Comparison of ENCODE assay signal across 30 mouse cellular contexts in genomic region chr16:48323133-48323532, GRCm38 (mm10). TPM values are rescaled to one million over a fixed set of nuclear protein-coding genes. Genes with fewer than 3 reads are reported as not detected.
"Had no signal": no experiment of that assay in that cellular context is flagged by ENCODE, and none has a peak within 500 bp of the region (broad histone marks: within the 10 kb centered on the region; RNA-seq: fewer than 3 reads in every experiment).

No protein-coding gene starts in this region.

- H3K4me3 ChIP-seq: limb, embryonic 10.5 days; limb, embryonic 13.5 days; liver, embryonic 12.5 days; liver, embryonic 15.5 days; lung, embryonic 15.5 days; megakaryocyte, embryonic 14.5 days; midbrain, embryonic 10.5 days; midbrain, embryonic 13.5 days; neural tube, embryonic 12.5 days; neural tube, embryonic 15.5 days had no signal

- H3K4me1 ChIP-seq: limb, embryonic 10.5 days; limb, embryonic 13.5 days; liver, embryonic 12.5 days; liver, embryonic 15.5 days; lung, embryonic 15.5 days; megakaryocyte, embryonic 14.5 days; midbrain, embryonic 10.5 days; midbrain, embryonic 13.5 days; neural tube, embryonic 12.5 days; neural tube, embryonic 15.5 days had no signal

- H3K4me2 ChIP-seq: limb, embryonic 13.5 days; liver, embryonic 12.5 days; liver, embryonic 15.5 days; lung, embryonic 15.5 days; midbrain, embryonic 13.5 days; neural tube, embryonic 12.5 days; neural tube, embryonic 15.5 days had no signal

- H3K27ac ChIP-seq: kidney, postnatal 0 days; limb, embryonic 10.5 days; limb, embryonic 13.5 days; liver, embryonic 12.5 days; liver, embryonic 15.5 days; lung, embryonic 15.5 days; midbrain, embryonic 10.5 days; midbrain, embryonic 13.5 days; neural tube, embryonic 12.5 days; neural tube, embryonic 15.5 days; stomach, postnatal 0 days had no signal

- H3K9me3 ChIP-seq: limb, embryonic 10.5 days; limb, embryonic 13.5 days; liver, embryonic 12.5 days; liver, embryonic 15.5 days; lung, embryonic 15.5 days; midbrain, embryonic 10.5 days; midbrain, embryonic 13.5 days; neural tube, embryonic 12.5 days; neural tube, embryonic 15.5 days had no signal

- ATAC-seq: liver, embryonic 12.5 days; midbrain, embryonic 13.5 days had no signal

- H3K36me3 ChIP-seq: limb, embryonic 10.5 days; limb, embryonic 13.5 days; liver, embryonic 12.5 days; liver, embryonic 15.5 days; lung, embryonic 15.5 days; midbrain, embryonic 10.5 days; midbrain, embryonic 13.5 days; neural tube, embryonic 12.5 days; neural tube, embryonic 15.5 days had no signal

- DNase-seq: kidney, postnatal 25 days; layer of hippocampus, postnatal 36 days; liver; lung, adult 18-20 months; lung, postnatal 10 days; lung, postnatal 36 days; right cerebral cortex, adult 18-20 months; right cerebral cortex, postnatal 14 days; right cerebral cortex, postnatal 4 days; thymus, adult 2 months; thymus, postnatal 14 days; thymus, postnatal 4 days had no signal

- H3K27me3 ChIP-seq: limb, embryonic 13.5 days; liver, embryonic 12.5 days; liver, embryonic 15.5 days; lung, embryonic 15.5 days; megakaryocyte, embryonic 14.5 days; midbrain, embryonic 13.5 days; neural tube, embryonic 12.5 days; neural tube, embryonic 15.5 days had no signal

- H3K9ac ChIP-seq: limb, embryonic 13.5 days; liver, embryonic 12.5 days; liver, embryonic 15.5 days; lung, embryonic 15.5 days; midbrain, embryonic 13.5 days; neural tube, embryonic 12.5 days; neural tube, embryonic 15.5 days had no signal

RNA-seq across cellular contexts. Expression of gene Dppa2, which starts 19.4 kb away (rescaled TPM):
- total RNA-seq: layer of hippocampus, postnatal 36 days; left cerebral cortex, adult 8-10 months; left cerebral cortex, postnatal 14 days had no signal
- polyA plus RNA-seq: kidney, postnatal 0 days; large intestine, adult 2 months; limb, embryonic 10.5 days; limb, embryonic 13.5 days; liver, embryonic 12.5 days; liver, embryonic 15.5 days; midbrain, embryonic 10.5 days; midbrain, embryonic 13.5 days; neural tube, embryonic 12.5 days; neural tube, embryonic 15.5 days; stomach, embryonic 14.5 days; stomach, postnatal 0 days; thymus, adult 2 months had no signal

RNA-seq across cellular contexts. Expression of gene Dppa4, which starts 39.6 kb away (rescaled TPM):
- total RNA-seq: layer of hippocampus, adult 8-10 months; layer of hippocampus, postnatal 10 days; layer of hippocampus, postnatal 36 days; left cerebral cortex, adult 8-10 months; left cerebral cortex, postnatal 14 days had no signal
- polyA plus RNA-seq: kidney, postnatal 0 days; large intestine, adult 2 months; limb, embryonic 10.5 days; limb, embryonic 13.5 days; liver, embryonic 15.5 days; lung, embryonic 15.5 days; midbrain, embryonic 10.5 days; midbrain, embryonic 13.5 days; neural tube, embryonic 12.5 days; neural tube, embryonic 15.5 days; stomach, embryonic 14.5 days; stomach, postnatal 0 days; thymus, adult 2 months had no signal
